Mouse (Mus musculus): ENCODE measurements at regions not wholly inside any gene's neighbourhood (a gene's known extent, or its start where the extent isn't known, plus 50 kb on each side); places are given as distances from the start of the nearest gene placed in this dataset.

- DNase-seq (ENCODE audit: low spot score): no peak
Observed at GRCm38 (mm10) chr8:26513001-26513400, 393.7 kb downstream of the Gm45692 start.

GRCm38 (mm10) chr8:26524237-26524636 lies 404.9 kb downstream of the Gm45692 start:
- no peak for DNase-seq (ENCODE audit: low spot score)

- DNase-seq (ENCODE audit: low spot score): no peak
Observed at GRCm38 (mm10) chr8:26526474-26527185, 407.3 kb downstream of the Gm45692 start.

GRCm38 (mm10) chr8:26527186-26527580 lies 407.8 kb downstream of the Gm45692 start:
- DNase-seq (ENCODE audit: low spot score): no peak

- no peak for DNase-seq (ENCODE audit: low spot score)
Observed at GRCm38 (mm10) chr8:26529921-26530320, 410.6 kb downstream of the Gm45692 start.

GRCm38 (mm10) chr8:26533444-26534421 lies 414.4 kb downstream of the Gm45692 start:
- DNase-seq (ENCODE audit: low spot score): no peak

- no peak for DNase-seq (ENCODE audit: low spot score)
Observed at GRCm38 (mm10) chr8:26535816-26536215, 416.5 kb downstream of the Gm45692 start.

- no peak for DNase-seq (ENCODE audit: low spot score)
Observed at GRCm38 (mm10) chr8:26553691-26554090, 423.4 kb upstream of the Zfp703 start.

- peak; percentile 6 for DNase-seq (ENCODE audit: low spot score)
Observed at GRCm38 (mm10) chr8:26559196-26559595, 417.9 kb upstream of the Zfp703 start.

GRCm38 (mm10) chr8:26563151-26563550 lies 414.0 kb upstream of the Zfp703 start:
- DNase-seq (ENCODE audit: low spot score): no peak

GRCm38 (mm10) chr8:26564254-26564653 lies 412.9 kb upstream of the Zfp703 start:
- DNase-seq (ENCODE audit: low spot score): no peak

- no peak for DNase-seq (ENCODE audit: low spot score)
Observed at GRCm38 (mm10) chr8:26568423-26569060, 408.6 kb upstream of the Zfp703 start.

- no peak for DNase-seq (ENCODE audit: low spot score)
Observed at GRCm38 (mm10) chr8:26588841-26589240, 388.3 kb upstream of the Zfp703 start.

- DNase-seq (ENCODE audit: low spot score): no peak
Observed at GRCm38 (mm10) chr8:26590591-26591212, 386.4 kb upstream of the Zfp703 start.

GRCm38 (mm10) chr8:26591266-26591665 lies 385.9 kb upstream of the Zfp703 start:
- no peak for DNase-seq (ENCODE audit: low spot score)

- no peak for DNase-seq (ENCODE audit: low spot score)
Observed at GRCm38 (mm10) chr8:26593536-26594368, 383.4 kb upstream of the Zfp703 start.

GRCm38 (mm10) chr8:26594369-26594920 lies 382.7 kb upstream of the Zfp703 start:
- DNase-seq (ENCODE audit: low spot score): no peak

- DNase-seq (ENCODE audit: low spot score): no peak
Observed at GRCm38 (mm10) chr8:26595431-26596018, 381.6 kb upstream of the Zfp703 start.

GRCm38 (mm10) chr8:26596665-26597362 lies 380.3 kb upstream of the Zfp703 start:
- DNase-seq (ENCODE audit: low spot score): no peak

- DNase-seq (ENCODE audit: low spot score): no peak
Observed at GRCm38 (mm10) chr8:26598520-26598919, 378.6 kb upstream of the Zfp703 start.
